Mouse (Mus musculus) erythroblast, adult 5-6 weeks (primary cell): Measurements from ENCODE around the gene Tmprss9. TPM values are rescaled to one million over a fixed set of nuclear protein-coding genes. Genes with fewer than 3 reads are reported as not detected.

Experiments
- ATAC-seq: replicated peaks from 2 replicates; pipeline ENCODE4 v1.8.0; 2016; ENCODE audit warnings: moderate number of reproducible peaks, mild to moderate bottlenecking, moderate TSS enrichment, inconsistent platforms; ENCODE audit not compliant: poor library complexity, low FRiP score, severe bottlenecking
- total RNA-seq, 2 experiments: library from RNA; stranded (forward) in 1 of 2; stranded (reverse) in 1 of 2; fragments of 150-400 nt in 1 of 2; fragments of 200-764, 138-1000 nt in 1 of 2; gene quantifications; 2 replicates each; pipeline versions ENCODE4 v1.2.3 to v1.2.4; 2015 to 2017; ENCODE audit warnings: low replicate concordance in 2 of 2

The Tmprss9 gene
- total RNA-seq, 2 experiments from 2014 or later = 0.17 TPM; not detected in 1

DNA sequence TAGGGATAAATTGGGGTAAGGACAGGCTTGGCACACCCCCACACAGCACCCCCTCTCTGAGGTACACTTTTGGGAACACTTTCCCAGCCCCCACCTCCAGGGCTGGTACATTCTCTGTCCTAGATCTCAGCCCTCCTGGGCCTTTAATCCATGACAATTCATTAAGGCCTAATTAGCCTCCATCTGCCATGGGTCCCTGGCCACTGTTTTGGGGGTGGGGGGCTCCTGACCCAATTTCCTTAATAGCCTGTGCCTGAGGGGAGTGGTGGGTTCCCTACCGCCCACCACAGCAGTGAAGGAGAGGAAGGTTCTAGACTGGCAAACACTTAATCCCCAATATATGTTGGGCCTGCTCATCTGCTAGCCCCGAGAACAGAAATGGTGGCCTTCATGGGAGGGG lies 30.0 kb upstream of the Tmprss9 start:
- no peak for ATAC-seq

DNA sequence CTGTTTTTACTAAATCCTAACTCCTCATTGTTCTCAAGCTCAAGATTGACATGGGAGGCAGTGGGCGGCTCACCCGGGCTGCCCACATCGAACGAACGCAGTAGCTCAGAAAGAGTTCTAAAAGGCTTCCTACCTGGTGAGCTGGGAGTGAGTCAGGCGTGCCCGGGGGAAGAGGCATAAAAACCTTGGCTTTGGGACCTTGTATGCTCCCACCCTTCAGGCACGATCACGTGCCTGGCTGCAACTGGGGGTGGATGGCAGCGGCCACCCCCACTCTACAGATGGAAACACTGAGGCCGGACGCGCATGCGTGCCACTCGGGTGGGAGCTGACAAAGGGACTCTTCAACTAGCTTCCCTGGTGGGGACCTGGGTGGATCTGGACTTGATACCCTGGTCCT lies 29.3 kb upstream of the Tmprss9 start:
- ATAC-seq = no peak

DNA sequence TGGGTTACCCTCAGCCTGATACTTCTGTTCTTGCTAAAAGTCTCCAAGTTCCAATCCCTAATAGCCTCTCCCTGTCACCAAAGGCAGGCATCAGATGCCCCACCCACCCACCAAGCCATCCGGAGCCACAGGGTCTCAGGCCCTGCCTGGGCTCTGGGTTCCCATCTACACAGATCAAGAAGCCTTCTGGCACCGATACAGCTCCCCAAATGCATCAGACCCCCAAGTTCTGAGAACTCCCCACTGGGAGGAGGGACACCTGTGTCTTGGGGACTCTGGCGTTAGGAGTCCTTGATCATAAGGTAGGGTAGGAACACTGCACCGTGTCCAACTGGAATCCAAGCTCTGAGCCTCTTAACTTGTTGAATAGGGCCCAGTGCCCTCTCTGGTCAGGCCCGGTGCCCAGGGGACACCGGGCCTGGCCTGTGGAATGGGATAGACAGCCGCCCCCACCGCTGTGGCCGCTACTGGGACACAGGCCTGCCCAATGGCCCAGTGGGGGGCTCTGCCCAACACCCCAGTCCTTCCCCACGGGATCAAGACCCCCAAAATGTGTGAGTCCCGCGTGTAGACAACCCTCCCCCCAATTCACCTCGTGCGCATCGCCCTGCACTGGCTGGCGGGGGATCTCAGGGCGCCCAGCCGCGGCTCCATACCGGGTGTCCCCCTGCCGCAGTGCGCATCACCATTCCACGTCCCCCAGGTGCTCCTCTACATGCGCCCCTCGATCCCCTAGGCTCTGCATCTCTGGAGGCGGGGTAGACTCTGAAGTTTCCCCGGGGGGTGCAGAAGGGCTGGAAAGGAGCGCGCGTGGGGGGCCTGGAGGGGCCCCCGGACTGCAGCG lies 28.3 kb upstream of the Tmprss9 start:
- ATAC-seq = no peak

DNA sequence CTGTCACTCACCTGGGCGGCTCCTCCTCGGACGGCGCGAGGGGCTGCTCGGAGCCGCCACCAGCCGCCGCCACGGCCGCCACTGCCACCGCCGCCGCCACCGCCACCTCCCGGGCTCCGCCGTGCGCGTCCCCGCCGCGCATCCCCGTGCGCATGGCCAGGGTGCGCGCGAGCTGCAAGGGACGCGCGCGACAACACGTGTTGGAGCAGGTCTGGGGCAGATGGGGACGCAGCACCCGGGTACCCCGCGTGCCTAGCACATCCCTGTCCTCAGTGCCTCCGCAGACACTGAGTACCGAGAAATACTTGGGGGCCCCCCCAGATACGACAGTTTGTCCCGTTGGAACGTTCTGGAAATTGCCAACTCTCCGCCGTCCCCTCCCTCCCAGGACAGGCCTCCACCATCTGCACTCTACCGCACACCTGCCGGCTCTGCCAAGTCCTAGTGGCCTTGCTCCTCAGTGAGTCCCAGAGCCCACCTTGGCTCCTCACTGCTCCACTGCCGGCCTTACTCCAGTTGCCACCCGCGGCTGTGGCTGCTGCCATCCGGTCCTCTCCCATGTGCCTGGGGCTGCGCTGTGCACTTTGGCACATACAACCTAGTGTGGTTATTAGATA lies 27.6 kb upstream of the Tmprss9 start, which contains the start of gene Lingo3:
TSS of gene Lingo3 (minus strand) at position 109 of the 617 bp plus-strand sequence.
- ATAC-seq = no peak

DNA sequence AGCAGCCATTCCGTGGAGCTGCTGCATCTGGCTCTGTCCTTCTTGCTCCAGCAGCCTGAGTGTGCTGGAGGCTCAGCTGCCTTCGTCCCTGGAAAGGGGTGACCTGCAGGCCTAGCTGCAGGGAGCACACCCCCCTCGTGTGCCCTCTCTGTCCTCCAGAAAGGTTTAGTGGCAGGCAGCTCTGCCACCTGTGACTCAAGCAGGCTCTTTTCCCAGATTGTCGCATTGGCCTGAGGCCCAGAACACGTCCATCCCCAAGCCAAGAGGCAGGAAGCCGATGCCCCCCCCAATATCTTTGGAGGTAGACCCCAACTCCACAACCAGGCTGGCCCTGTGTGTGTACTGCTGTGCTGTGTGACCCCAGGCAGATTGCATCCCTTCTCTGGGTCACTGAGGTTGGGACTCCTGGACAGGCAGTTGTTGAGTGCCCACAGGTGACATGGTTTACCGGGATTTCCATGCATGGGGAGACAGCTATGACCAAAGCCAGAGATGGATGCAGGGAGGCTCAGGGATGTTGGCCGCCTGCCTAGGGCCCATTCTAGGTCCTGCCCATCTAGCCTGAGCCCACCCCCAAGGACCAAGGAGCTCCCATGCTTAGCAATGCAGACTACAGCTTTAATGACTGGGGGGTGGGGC lies 26.5 kb upstream of the Tmprss9 start:
- no peak for ATAC-seq

DNA sequence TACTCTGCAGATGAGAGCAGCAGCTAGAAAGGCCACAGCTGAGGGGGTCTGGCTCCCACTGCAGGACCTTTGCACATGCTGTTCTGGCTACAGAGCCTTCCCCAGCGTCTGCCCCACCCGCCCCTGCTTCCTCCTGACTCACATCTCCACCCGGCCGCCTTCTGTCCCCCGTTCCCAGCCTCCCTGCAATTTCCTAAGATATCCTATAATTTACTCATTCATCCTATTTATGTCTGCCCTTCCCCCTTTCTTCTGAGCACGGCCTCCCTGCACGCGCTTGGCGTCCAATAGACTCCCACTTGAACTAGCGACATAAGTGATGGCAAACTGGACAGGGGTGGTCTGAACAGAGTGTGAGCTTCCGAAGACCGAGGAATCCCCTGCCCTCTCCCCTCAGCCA lies 25.9 kb upstream of the Tmprss9 start:
- no peak for ATAC-seq

DNA sequence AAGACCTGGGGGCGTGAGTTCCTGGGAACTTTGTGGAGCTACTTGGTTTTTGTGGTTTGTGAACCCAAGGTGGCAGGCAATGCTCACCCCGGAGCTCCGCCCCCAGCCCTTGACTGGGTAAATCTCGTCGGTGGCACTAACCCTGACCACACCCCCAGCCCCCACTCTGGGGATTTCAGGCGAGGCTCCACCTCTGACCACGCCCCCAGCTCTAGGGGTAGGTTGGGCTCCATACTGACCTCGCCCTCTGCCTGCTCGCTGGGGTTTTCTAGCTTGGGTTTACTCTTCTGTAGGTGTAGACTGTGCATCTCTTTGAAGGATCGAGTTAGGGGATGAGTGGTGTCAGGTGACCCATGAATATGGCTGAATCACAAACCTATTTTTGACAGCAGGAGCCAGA lies 23.1 kb upstream of the Tmprss9 start:
- ATAC-seq = peak; percentile 63

DNA sequence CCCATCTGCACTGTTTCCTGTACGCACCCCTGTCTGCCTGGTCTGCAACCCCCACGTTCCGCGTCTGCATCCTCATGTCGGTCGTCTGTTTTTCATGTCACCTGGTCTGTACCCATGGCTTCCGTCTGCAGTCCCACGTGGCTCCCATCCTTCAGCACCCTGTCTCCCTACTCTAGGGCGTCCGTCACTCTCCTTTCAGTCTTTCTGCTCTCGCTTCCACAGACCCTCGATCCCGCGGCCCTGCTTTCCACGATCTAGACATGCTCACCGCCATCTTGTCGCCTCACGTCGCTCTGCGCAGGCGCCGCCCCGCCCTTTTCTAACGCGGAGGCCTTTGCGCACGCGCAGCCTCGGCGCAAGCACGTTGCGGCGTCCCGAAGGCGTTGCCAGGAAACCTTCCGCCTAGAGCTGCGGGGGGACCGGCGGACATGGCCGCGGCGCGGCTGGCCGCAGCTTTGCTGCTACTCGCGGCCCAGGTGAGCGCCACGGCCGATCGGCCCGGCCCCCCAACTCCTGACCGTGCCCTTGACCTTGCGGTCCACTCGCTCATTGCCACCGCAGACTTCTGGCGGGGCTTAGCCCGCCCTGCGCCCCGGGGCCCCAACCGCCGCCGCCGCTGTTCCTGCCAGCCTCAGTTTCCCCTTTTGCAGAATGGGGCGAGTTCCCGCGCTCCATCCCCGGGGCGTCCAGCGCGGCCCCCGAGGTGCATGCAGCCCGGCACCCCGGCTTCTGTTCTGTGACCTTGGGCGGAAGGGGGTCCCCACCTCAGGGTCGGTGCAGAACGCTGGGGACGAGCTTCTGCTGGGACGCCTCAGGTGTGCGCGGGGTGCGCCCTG lies 16.5 kb upstream of the Tmprss9 start, which contains the start of the genes Lsm7 and Sppl2b:
TSS of gene Lsm7 (minus strand) at position 297 of the 836 bp plus-strand sequence.
TSS of gene Sppl2b (plus strand) at position 363 of the 836 bp plus-strand sequence.
- peak; percentile 33 for ATAC-seq

DNA sequence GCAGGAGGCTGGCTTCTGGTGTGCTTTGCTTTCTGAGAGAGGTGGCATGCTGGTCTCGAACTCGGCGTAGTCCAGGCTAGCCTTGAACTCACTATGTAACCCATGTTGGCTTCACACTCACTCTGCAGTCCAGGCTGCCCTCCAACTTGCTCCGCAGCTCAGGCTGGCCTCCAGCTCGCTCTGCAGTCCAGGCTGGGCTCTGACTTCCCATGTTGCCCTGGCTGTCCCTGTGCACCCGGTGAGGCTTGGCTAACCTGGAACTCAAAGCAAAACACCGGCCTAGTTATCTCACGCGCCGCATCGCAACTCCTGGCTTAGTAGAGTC lies 15.9 kb upstream of the Tmprss9 start:
- ATAC-seq = 0 out of 2 replicates have a peak, but pooled peaks have one; percentile 0

DNA sequence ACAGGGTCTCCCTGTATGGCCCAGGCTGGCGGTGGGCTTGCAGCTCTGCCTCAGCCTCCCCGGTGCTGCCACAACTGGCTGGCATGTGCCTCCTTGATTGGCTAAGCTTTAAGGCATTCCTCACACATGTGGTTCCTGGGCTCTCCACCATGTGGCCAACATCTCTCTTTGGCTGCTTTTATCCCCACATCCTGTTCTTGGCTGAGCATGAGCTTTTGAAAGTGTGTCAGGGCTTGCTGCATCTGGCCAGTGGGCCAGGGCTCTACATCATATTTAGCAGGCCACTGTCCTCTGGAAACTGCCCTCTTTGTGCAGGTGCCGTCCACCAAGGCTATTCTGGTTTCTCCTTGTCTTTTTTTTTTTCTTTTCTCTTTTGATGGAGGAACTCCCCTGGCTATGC lies 15.4 kb upstream of the Tmprss9 start:
- peak; percentile 20 for ATAC-seq

DNA sequence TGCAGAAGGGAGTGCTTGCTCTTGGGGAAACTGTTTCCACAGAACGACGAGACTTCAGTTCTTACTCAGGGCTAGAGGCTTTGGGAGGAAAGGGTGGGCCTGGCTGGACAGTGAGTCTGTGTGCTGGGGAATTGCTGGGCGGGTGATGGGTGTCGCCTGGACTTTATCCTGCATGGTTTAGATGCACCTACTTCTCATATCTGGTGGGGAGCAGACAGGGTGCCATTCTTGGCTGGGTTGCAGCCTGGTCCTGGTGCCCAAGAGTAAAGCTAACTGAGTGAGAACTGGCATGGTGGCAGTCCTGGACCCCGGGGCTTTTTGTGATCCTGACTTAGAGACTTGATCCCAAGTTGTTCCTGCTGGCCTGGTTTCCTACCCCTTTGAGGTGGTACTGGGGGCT lies 14.7 kb upstream of the Tmprss9 start:
- peak; percentile 43 for ATAC-seq

DNA sequence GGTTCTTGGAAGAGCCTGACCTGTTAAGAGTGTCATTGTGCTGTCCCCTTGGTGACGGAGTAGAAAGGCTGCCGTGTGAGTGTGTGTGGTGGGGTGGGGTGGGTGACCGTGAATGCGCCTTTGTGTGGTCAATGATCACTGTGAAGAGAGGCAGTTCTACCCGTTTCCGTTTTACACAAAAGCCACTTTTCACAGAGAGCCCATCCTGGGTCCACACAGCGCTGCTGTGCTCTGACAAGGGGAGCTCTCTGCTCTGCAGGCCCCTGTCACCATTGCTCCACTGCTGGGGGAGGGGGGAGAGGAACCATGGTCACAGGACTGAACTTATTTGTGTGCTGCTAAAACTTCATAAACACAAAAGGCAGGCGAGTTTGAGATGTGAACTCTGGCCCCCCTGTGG lies 14.3 kb upstream of the Tmprss9 start:
- no peak for ATAC-seq

DNA sequence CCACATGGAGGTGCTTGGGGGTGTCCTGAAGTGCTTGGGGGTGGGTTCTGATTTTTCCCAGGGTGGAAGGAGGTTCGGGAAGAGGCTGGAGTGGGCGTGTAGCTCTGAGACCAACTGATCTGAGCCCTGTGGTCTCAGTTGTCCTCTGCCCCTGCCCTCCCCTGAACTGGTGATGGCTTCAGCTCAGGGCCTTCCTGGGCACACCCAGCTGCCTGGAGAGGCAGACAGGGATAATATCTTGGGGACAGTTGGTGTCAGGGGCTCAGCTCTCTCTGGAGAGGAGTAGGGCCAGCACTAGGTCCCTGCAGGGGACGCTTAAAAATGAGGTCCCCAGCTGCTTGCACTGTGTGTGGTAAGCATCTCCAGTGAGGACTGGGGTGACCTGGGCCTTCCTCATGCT lies 13.8 kb upstream of the Tmprss9 start:
- peak; percentile 35 for ATAC-seq

DNA sequence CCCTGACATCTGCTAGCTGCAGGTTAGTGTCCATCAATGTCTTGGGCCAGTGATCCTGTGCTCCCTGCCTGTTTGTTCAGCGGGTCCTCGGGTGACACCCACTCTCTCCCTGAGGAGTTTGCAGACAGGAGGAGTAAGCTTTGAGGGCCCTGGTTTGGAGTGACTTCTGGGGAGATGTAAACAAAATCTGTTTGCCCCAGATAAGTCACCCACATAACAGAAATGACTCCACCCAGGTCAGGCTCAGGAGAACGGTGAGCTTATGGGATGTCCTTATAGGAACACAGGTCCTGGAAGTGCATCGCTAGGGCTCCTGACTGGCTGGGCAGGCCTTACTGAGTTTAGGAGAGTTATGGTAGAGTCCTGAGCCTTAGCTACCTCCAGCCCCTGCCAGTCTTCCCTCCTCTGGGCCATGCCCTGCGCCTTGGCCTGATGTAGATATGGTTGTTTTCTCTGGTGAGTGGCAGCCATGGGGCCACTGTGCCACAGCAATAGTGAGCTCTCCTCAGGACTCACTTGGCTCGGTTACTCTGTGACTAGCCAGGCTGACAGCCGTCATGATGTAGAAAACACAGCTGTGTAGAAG lies 13.2 kb upstream of the Tmprss9 start:
- peak; percentile 57 for ATAC-seq

DNA sequence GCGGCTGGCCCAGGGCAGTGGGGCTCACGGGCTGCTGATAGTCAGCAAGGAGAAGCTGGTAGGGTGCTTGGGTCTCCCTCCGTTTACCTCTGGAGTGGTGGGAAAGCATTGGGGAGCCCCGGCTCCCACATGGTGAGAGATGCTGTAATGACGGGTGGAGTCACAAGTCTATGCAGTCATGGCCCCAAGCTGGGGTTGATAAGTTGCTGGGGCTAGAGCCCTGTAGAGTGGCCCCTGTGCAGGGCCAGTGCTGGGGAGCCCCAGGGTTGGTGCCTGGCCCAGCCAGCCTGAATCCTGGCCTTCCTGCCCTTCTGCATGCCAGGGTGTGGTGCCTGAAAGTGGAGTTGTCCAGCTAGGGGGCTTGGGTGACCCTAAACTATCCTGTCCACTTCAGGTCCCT lies 9.3 kb upstream of the Tmprss9 start:
- ATAC-seq = no peak

DNA sequence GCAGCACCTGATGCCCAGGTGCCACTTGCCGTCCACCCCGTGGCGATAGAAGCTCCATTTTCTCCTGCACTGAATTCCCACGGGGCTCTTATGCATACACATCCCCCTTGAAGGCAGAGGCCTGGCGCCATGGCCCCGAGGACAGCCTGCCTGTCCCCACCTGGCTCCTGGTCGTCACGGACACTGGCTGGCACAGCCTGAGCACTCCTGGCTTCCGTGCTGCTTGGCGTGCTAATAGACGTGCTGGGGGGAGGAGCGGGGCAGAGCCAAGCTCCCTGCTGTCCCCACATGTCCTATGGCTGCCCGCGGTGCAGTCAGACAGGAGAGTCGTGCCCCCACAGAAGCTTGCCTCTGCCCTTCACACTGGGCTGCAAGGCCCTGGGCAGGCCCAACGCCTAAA lies 7.2 kb upstream of the Tmprss9 start:
- ATAC-seq = no peak

DNA sequence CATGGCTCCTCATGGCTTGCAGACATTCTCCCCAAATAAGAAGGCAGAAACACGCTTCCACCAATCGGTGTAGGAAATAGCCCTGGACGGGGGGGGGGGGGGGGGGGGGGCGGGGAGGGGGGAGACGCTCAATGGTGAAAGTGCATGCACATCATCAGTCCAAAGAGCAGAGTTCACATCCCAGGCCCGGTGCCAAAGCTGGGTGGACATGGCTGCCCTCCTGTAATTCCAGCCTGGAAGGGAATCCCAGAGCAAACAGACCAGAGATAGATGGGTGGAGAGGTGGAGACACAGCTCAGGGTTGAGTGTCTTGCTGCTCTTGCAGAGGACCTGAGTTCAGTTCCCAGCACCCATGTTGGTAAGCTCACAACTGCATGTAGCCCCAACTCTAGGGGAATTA lies 655 bp upstream of the Tmprss9 start:
- no peak for ATAC-seq

DNA sequence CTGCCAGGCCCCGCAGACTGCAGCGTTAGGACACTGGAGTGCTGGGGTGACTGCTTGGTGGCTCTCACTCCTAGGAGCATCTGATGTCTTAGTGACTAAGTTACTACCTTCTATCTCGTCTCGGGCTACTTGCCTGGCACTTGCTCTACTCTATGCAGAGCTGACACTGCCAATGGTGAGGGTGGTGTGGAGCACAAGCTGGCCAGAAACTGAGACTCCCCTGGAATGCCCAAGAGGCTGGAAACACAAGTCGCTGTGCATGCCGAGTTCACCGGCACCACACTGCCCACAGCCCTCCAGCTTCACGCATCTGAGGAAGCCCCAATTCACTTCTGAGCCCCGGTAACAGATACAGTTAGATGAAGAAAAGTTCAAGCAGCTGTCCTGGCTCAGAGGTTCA lies 2.4 kb downstream of the Tmprss9 start:
- no peak for ATAC-seq

DNA sequence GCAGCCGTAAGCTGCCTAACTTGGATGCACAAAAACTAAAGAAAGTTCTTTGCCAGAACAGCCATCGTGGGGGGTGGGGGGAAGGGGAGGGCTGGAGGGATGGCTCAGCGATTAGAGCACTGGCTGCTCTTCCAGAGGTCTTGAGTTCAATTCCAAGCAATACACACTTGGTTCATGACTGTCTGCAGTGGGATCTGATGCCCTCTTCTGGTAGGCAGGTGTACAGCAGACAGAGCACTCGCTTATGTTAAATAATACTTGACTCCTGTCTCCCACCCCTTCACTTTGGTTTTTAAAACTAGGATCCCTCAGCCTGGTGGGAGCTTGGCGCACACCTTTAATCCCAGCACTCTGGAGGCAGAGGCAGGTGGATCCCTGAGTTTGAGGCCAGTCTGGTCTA lies 4.4 kb downstream of the Tmprss9 start:
- ATAC-seq = peak; percentile 45; the same call in 1 of the 2 replicates

DNA sequence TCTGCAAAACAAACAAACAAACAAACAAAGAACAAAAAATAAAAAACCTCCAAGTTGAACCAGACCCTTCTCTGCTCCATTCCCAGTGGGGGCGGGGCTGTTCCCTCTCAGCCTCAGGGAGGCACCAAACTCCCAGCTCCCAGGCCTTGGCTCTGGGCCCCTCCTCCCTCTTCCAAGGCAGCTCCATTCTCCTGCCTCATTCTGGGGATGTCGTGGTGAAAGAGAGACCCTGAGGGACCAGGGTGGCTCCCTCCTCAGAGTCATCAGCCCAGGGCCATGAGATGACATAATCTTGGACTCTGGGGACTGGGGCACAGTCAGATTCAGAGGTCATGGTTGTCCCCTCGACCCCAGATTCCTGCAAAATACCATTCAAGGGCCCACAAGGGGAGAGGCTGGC lies 4.9 kb downstream of the Tmprss9 start:
- ATAC-seq = no peak
